In the genomic region with DNA sequence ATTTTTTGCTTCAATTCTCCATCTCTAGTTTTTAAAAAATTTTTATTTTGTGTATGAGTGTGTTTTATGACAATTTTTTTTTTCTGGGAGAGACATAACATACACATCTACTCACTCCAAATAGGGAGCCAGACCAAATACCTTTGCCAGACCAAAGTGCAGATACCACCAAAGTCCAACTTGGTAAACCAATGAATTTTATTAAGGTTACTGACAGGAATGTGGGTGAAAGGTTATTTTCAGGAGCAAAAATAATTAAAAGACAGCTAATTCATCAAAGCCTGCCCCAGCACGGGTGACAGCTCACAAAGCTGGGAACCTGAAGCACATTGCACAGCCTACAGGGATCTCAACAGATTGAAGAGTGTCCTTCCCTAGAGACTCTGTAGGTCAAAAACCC, we compare ENCODE assay signal across 24 mouse cellular contexts.
DNase-seq lines count a peak whose midpoint lies in the region; ATAC-seq and TF ChIP-seq lines count a peak whose summit lies in the region.
"Had no signal": no experiment of that assay in that cellular context is flagged by ENCODE, and none has a peak within 500 bp of the region (broad histone marks: within the 10 kb centered on the region; RNA-seq: fewer than 3 reads in every experiment).

No protein-coding gene starts in this region.

- TF ChIP-seq POLR2A in liver, adult 2 months (IDR thresholded peaks at IDR 0.05; ENCODE audit: extremely low read depth, insufficient read depth, low read length) = no peak

- no peaks in the 10 kb centered on the region; the same call in 1 of the 2 replicates for H3K79me2 ChIP-seq in liver, adult 2 months (ENCODE audit: control insufficient read depth, insufficient read depth, low read length)

- H3K27ac ChIP-seq in kidney, embryonic 14.5 days (ENCODE audit: low read depth, low read length) = no peak overlapping the region
- H3K27ac ChIP-seq in kidney, embryonic 15.5 days = no peak overlapping the region
- no peak overlapping the region for H3K27ac ChIP-seq in liver, adult 2 months (replicated peaks; ENCODE audit: insufficient read depth, low read depth, low read length)
- H3K27ac ChIP-seq: embryonic facial prominence, embryonic 13.5 days; embryonic facial prominence, embryonic 15.5 days; forebrain, embryonic 10.5 days; forebrain, embryonic 12.5 days had no signal

- no peaks in the 10 kb centered on the region for H3K36me3 ChIP-seq in kidney, embryonic 14.5 days (ENCODE audit: control insufficient read depth, insufficient read depth, low read length)
- H3K36me3 ChIP-seq in kidney, embryonic 15.5 days = no peaks in the 10 kb centered on the region
- H3K36me3 ChIP-seq in liver, adult 2 months (ENCODE audit: control insufficient read depth, insufficient read depth, low read length) = no peaks in the 10 kb centered on the region
- H3K36me3 ChIP-seq: embryonic facial prominence, embryonic 13.5 days; embryonic facial prominence, embryonic 15.5 days; forebrain, embryonic 10.5 days; forebrain, embryonic 12.5 days had no signal

- H3K9ac ChIP-seq in kidney, embryonic 14.5 days (ENCODE audit: low read depth, low read length) = no peak overlapping the region
- H3K9ac ChIP-seq in kidney, embryonic 15.5 days = no peak overlapping the region
- H3K9ac ChIP-seq in liver, adult 2 months (ENCODE audit: low read depth, low read length) = no peak overlapping the region
- H3K9ac ChIP-seq: embryonic facial prominence, embryonic 13.5 days; embryonic facial prominence, embryonic 15.5 days; forebrain, embryonic 12.5 days had no signal

- H3K4me2 ChIP-seq in kidney, embryonic 14.5 days (replicated peaks; ENCODE audit: low read depth, low read length) = no peak overlapping the region
- no peak overlapping the region for H3K4me2 ChIP-seq in kidney, embryonic 15.5 days
- H3K4me2 ChIP-seq: embryonic facial prominence, embryonic 13.5 days; embryonic facial prominence, embryonic 15.5 days; forebrain, embryonic 12.5 days had no signal

- no peaks in the 10 kb centered on the region; the same call in 1 of the 2 replicates for H3K4me1 ChIP-seq in kidney, embryonic 14.5 days (ENCODE audit: control insufficient read depth, insufficient read depth, low read length)
- H3K4me1 ChIP-seq in kidney, embryonic 15.5 days = peaks cover under 1% of the 10 kb centered on the region; the same call in 1 of the 2 replicates
- peaks cover 3% of the 10 kb centered on the region; the same call in 1 of the 2 replicates for H3K4me1 ChIP-seq in liver, adult 2 months (ENCODE audit: control insufficient read depth, insufficient read depth, low read length)

- WGBS in kidney, embryonic 14.5 days = 54% methylated on average over 1 of the region's 1 CpGs
- WGBS in kidney, embryonic 15.5 days = 73% methylated on average over 1 of the region's 1 CpGs
- WGBS in liver, adult 2 months = 42% methylated on average over 1 of the region's 1 CpGs

- ATAC-seq in kidney, embryonic 14.5 days (ENCODE audit: low FRiP score, low TSS enrichment) = no peak
- ATAC-seq in kidney, embryonic 15.5 days (replicated peaks; ENCODE audit: low FRiP score) = no peak
- ATAC-seq: forebrain, embryonic 14.5 days had no signal

- peak; percentile 38 for DNase-seq in kidney, adult 11 months
- no peak for DNase-seq in kidney, adult 18-20 months
- peak; percentile 41 to 67 for DNase-seq in kidney, adult 8-10 months
- peak; percentile 21 for DNase-seq in kidney, postnatal 14 days
- DNase-seq in liver, adult 2 months (ENCODE audit: extremely low read depth, low read depth, low spot score) = peak; percentile 62
- DNase-seq in liver = no peak
- DNase-seq: adrenal gland, adult 2 months; adrenal gland, postnatal 10 days; adrenal gland, postnatal 25 days; cerebellum, adult 11 months; cerebellum, adult 18-20 months; cerebellum, adult 8-10 months; cerebellum, adult 9-11 months; cerebellum, postnatal 14 days; cerebellum, postnatal 36 days; embryo, embryonic 11 days had no signal

- peaks cover 2% of the 10 kb centered on the region; the same call in 1 of the 2 replicates for H3K9me3 ChIP-seq in kidney, embryonic 14.5 days (ENCODE audit: control insufficient read depth, low read length)
- H3K9me3 ChIP-seq in kidney, embryonic 15.5 days (replicated peaks) = no peaks in the 10 kb centered on the region
- H3K9me3 ChIP-seq: embryonic facial prominence, embryonic 13.5 days; embryonic facial prominence, embryonic 15.5 days; forebrain, embryonic 10.5 days had no signal

- TF ChIP-seq CTCF in liver, adult 2 months (IDR thresholded peaks at IDR 0.05; ENCODE audit: low read depth, low read length) = no peak

- H3K27me3 ChIP-seq in kidney, embryonic 14.5 days (ENCODE audit: control insufficient read depth, insufficient read depth, low read length) = no peaks in the 10 kb centered on the region
- H3K27me3 ChIP-seq in kidney, embryonic 15.5 days = 0 out of 2 replicates have a peak, but pooled peaks cover 3% of the 10 kb centered on the region
- no peaks in the 10 kb centered on the region for H3K27me3 ChIP-seq in liver, adult 2 months (ENCODE audit: control insufficient read depth, insufficient read depth, low read length)
- H3K27me3 ChIP-seq: embryonic facial prominence, embryonic 15.5 days had no signal

- no peak overlapping the region for H3K4me3 ChIP-seq in kidney, embryonic 14.5 days (ENCODE audit: low read length)
- no peak overlapping the region for H3K4me3 ChIP-seq in kidney, embryonic 15.5 days (replicated peaks)
- H3K4me3 ChIP-seq in liver, adult 2 months (ENCODE audit: insufficient read depth, low read depth, low read length) = no peak overlapping the region
- H3K4me3 ChIP-seq: embryonic facial prominence, embryonic 13.5 days; embryonic facial prominence, embryonic 15.5 days; erythroblast, embryonic 14.5 days; forebrain, embryonic 10.5 days; forebrain, embryonic 12.5 days had no signal

Comparison
In these comparisons a context has a peak if more than half of its experiments do, and no peak if none do; other contexts are left out.
1. DNase-seq: peak in kidney, adult 11 months (single experiment), kidney, adult 8-10 months (2 of 2), kidney, postnatal 14 days (single experiment) and liver, adult 2 months (single experiment); none in kidney, adult 18-20 months (single experiment) and liver (single experiment).